Mouse (Mus musculus) heart, postnatal 0 days (tissue): Measurements from ENCODE around the gene Arid2.

Experiments
- CTCF ChIP-seq: IDR thresholded peaks from 2 replicates; pipeline ENCODE4 v1.5.1; 2016; ENCODE audit warnings: antibody characterized with exemption, control low read depth, low read depth
- EP300 ChIP-seq: IDR thresholded peaks from 2 replicates; pipeline ENCODE4 v1.6.1; 2016; ENCODE audit warnings: antibody characterized with exemption, low read depth

DNA sequence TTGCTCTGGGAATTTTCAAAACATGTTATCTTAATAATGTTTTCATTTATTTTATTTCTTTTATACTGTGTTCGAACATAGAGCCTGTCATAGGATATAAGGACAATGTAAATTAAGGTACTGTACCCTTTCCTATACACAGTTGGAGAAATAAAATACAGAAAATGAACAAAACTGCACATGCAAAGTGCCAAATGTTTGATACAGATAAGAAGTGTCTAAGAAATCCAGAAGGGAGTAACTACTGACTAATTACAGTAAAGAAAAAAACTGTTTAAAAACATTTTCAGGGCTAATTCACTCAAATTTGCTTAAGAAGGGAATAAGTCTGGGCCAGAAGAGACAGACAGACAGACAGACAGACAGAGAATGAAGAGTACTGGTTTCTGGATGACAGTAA lies 166.0 kb downstream of the Arid2 start:
- TF ChIP-seq CTCF, result no peak
- TF ChIP-seq EP300, result no peak
